Mouse (Mus musculus) myocyte (in vitro differentiated cells): ENCODE data around the gene Tc2n. TPM values are rescaled to one million over a fixed set of nuclear protein-coding genes. Genes with fewer than 3 reads are reported as not detected.
"Not testable (repeated sequence)": the region's sequence is repeated elsewhere in the genome, so short reads cannot be mapped to it uniquely, and the experiment has no call there.

Experiments
- H3K27me3 ChIP-seq: one replicate; pipeline ENCODE4 v1.6.1; 2011; ENCODE audit not compliant: control insufficient read depth, insufficient read depth, insufficient read length
- H3K36me3 ChIP-seq: one replicate; pipeline ENCODE4 v1.6.1; 2011; ENCODE audit not compliant: control insufficient read depth, insufficient read depth
- H3K4me2 ChIP-seq: one replicate; pipeline ENCODE4 v1.6.1; 2011; ENCODE audit warnings: low read depth, control low read depth
- H3K4me3 ChIP-seq: one replicate; pipeline ENCODE4 v1.5.1; 2011; ENCODE audit warnings: mild to moderate bottlenecking, control low read depth, moderate library complexity
- H3K79me2 ChIP-seq: one replicate; pipeline ENCODE4 v1.6.1; 2011; ENCODE audit not compliant: control insufficient read depth, insufficient read depth
- H3ac ChIP-seq: one replicate; pipeline ENCODE4 v1.6.1; 2011; ENCODE audit not compliant: control insufficient read depth, insufficient read length
- CEBPB ChIP-seq: IDR thresholded peaks from 2 replicates; pipeline ENCODE4 v1.6.1; 2011; ENCODE audit warnings: mild to moderate bottlenecking, moderate library complexity; ENCODE audit not compliant: poor library complexity, insufficient read depth, severe bottlenecking
- E2F4 ChIP-seq: IDR thresholded peaks from one replicate; pipeline ENCODE4 v1.6.1; 2011; ENCODE audit warnings: mild to moderate bottlenecking, control low read depth, moderate library complexity; ENCODE audit not compliant: insufficient read depth
- MAX ChIP-seq: IDR thresholded peaks from one replicate; pipeline ENCODE4 v1.6.1; 2011; ENCODE audit warnings: low read depth, mild to moderate bottlenecking, control low read depth
- MYOD1 ChIP-seq, 3 experiments: IDR thresholded peaks; one replicate each; pipeline ENCODE4 v1.6.1; 2011; ENCODE audit warnings: control low read depth in 2 of 3, low read depth in 2 of 3, mild to moderate bottlenecking in 2 of 3, moderate library complexity in 1 of 3; ENCODE audit not compliant: insufficient read length in 2 of 3, control insufficient read depth in 1 of 3
- MYOG ChIP-seq, 3 experiments: IDR thresholded peaks; one replicate each; pipeline ENCODE4 v1.6.1; 2011; ENCODE audit warnings: control low read depth in 2 of 3, low read depth in 2 of 3, mild to moderate bottlenecking in 2 of 3; ENCODE audit not compliant: insufficient read length in 2 of 3, control insufficient read depth in 1 of 3, insufficient read depth in 1 of 3
- POLR2A ChIP-seq: IDR thresholded peaks from one replicate; pipeline ENCODE4 v1.6.1; 2011; ENCODE audit warnings: low read depth, mild to moderate bottlenecking, control low read depth, moderate library complexity; ENCODE audit not compliant: insufficient read length
- POLR2AphosphoS2 ChIP-seq: IDR thresholded peaks from one replicate; pipeline ENCODE4 v1.6.1; 2011; ENCODE audit warnings: low read depth, control low read depth; ENCODE audit not compliant: insufficient read length
- REST ChIP-seq: IDR thresholded peaks from one replicate; pipeline ENCODE4 v1.6.1; 2011; ENCODE audit warnings: mild to moderate bottlenecking, control low read depth, moderate library complexity; ENCODE audit not compliant: insufficient read depth, insufficient read length
- SRF ChIP-seq: IDR thresholded peaks from one replicate; pipeline ENCODE4 v1.6.1; 2011; ENCODE audit warnings: low read depth; ENCODE audit not compliant: control insufficient read depth, insufficient read length
- TCF12 ChIP-seq: IDR thresholded peaks from one replicate; pipeline ENCODE4 v1.6.1; 2011; ENCODE audit warnings: mild to moderate bottlenecking, control low read depth; ENCODE audit not compliant: poor library complexity, insufficient read depth, severe bottlenecking
- TCF3 ChIP-seq: IDR thresholded peaks from one replicate; pipeline ENCODE4 v1.6.1; 2011; ENCODE audit warnings: low read depth, control low read depth; ENCODE audit not compliant: insufficient read length
- USF1 ChIP-seq: IDR thresholded peaks from one replicate; pipeline ENCODE4 v1.6.1; 2011; ENCODE audit warnings: low read depth, mild to moderate bottlenecking, control low read depth, moderate library complexity
- polyA plus RNA-seq: library from polyadenylated mRNA; unstranded; fragments of >200 nt; fragmentation: generic; extraction: Trizol; gene quantifications from one replicate; pipeline ENCODE4 v1.2.1, GENCODE M21; 2012; ENCODE audit warnings: missing spikeins

Tc2n gene
- polyA plus RNA-seq, 1 experiment = not detected

GRCm38 (mm10) chr12:101667502-101667901 lies 50.8 kb downstream of the Tc2n start:
- Histone ChIP-seq H3ac (no peak overlapping the region), H3K4me2 (no peak overlapping the region), H3K4me3 (no peak overlapping the region), H3K36me3 (no peaks in the 10 kb centered on the region), H3K27me3 (no peaks in the 10 kb centered on the region), H3K79me2 (no peaks in the 10 kb centered on the region)
- no peak for TF ChIP-seq CEBPB
- TF ChIP-seq POLR2AphosphoS2 = no peak
- TF ChIP-seq TCF12 = no peak
- no peak for TF ChIP-seq E2F4

GRCm38 (mm10) chr12:101633137-101633536 lies 85.2 kb downstream of the Tc2n start:
- H3K4me3 ChIP-seq = no peak overlapping the region
- H3K27me3 ChIP-seq = no peaks in the 10 kb centered on the region
- no peaks in the 10 kb centered on the region for H3K36me3 ChIP-seq
- TF ChIP-seq MYOD1 (IDR thresholded peaks at IDR 0.05; ENCODE audit: control insufficient read depth in 1 of 3, insufficient read length in 2 of 3, low read depth in 2 of 3) (no peak), MYOG (IDR thresholded peaks at IDR 0.05; ENCODE audit: control insufficient read depth in 1 of 3, insufficient read depth in 1 of 3, insufficient read length in 2 of 3, low read depth in 2 of 3) (no peak), POLR2A (no peak), MAX (no peak), TCF3 (no peak), E2F4 (no peak), SRF (no peak), POLR2AphosphoS2 (no peak), CEBPB (no peak), USF1 (no peak), TCF12 (no peak), REST (no peak)
- no peak overlapping the region for H3K4me2 ChIP-seq
- H3ac ChIP-seq = no peak overlapping the region
- H3K79me2 ChIP-seq = no peaks in the 10 kb centered on the region

DNA sequence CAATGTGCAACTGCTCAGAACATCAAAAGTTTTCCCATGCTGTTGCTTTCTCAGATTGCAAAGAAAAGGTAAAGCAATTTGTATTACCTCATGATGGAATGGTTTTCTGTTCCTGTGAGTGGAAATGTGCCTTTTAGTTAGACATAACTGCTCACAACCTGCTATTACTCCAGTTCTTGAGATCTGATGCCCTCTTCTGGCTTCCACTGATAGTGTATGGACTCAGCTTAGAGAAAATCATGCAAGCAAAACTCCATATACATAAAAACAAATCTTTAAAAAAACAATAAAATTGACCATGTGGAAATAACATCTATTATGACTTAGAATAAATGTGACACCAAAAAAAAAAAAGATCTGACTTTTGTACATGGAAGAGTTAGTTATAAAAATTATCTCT lies 111.7 kb downstream of the Tc2n start:
- not testable (repeated sequence) for H3K4me2 ChIP-seq, H3ac ChIP-seq, H3K4me3 ChIP-seq, H3K79me2 ChIP-seq, H3K27me3 ChIP-seq, H3K36me3 ChIP-seq

Other genes starting within 250 kb of the Tc2n start
- gene Fbln5, start 100.5 kb upstream of the Tc2n start, polyA plus RNA-seq = 44.9 TPM
- 3.0 TPM for gene Trip11, start 194.7 kb upstream of the Tc2n start, polyA plus RNA-seq
- gene Atxn3, start 239.7 kb upstream of the Tc2n start, polyA plus RNA-seq = 2.8 TPM